Mouse (Mus musculus) megakaryocyte, embryonic 14.5 days (primary cell): Measurements from ENCODE around the gene Fzr1. TPM values are rescaled to one million over a fixed set of nuclear protein-coding genes. Genes with fewer than 3 reads are reported as not detected.

Experiments used
- H3K27me3 ChIP-seq: replicated peaks from 2 replicates; pipeline ENCODE3; 2012; ENCODE audit warnings: inconsistent platforms
- H3K36me3 ChIP-seq: replicated peaks from 2 replicates; pipeline ENCODE3; 2012; ENCODE audit warnings: low read length, inconsistent platforms, mixed read lengths
- H3K4me1 ChIP-seq: 2 replicates; pipeline ENCODE4 v1.6.1; 2012; ENCODE audit warnings: inconsistent platforms
- H3K4me3 ChIP-seq: replicated peaks from 2 replicates; pipeline ENCODE3; 2012; ENCODE audit warnings: moderate library complexity, mild to moderate bottlenecking, inconsistent platforms
- H3K9me3 ChIP-seq: 2 replicates; pipeline ENCODE4 v1.6.1; 2012; ENCODE audit warnings: inconsistent platforms
- FLI1 ChIP-seq: IDR thresholded peaks from 2 replicates; pipeline ENCODE4 v1.6.1; 2012; ENCODE audit warnings: low read length, inconsistent platforms, mixed read lengths
- GATA1 ChIP-seq: IDR thresholded peaks from 3 replicates; pipeline ENCODE4 v1.6.1; 2012; ENCODE audit warnings: mixed read lengths, low read length, inconsistent platforms, borderline replicate concordance
- polyA plus RNA-seq: library from polyadenylated mRNA; stranded (reverse); fragments of >175 nt; gene quantifications from 2 replicates; pipeline ENCODE4 v1.2.3, GENCODE M21; 2012; ENCODE audit warnings: low replicate concordance; ENCODE audit not compliant: insufficient read depth

The Fzr1 gene
- polyA plus RNA-seq, 1 experiment: 72.9 TPM

DNA sequence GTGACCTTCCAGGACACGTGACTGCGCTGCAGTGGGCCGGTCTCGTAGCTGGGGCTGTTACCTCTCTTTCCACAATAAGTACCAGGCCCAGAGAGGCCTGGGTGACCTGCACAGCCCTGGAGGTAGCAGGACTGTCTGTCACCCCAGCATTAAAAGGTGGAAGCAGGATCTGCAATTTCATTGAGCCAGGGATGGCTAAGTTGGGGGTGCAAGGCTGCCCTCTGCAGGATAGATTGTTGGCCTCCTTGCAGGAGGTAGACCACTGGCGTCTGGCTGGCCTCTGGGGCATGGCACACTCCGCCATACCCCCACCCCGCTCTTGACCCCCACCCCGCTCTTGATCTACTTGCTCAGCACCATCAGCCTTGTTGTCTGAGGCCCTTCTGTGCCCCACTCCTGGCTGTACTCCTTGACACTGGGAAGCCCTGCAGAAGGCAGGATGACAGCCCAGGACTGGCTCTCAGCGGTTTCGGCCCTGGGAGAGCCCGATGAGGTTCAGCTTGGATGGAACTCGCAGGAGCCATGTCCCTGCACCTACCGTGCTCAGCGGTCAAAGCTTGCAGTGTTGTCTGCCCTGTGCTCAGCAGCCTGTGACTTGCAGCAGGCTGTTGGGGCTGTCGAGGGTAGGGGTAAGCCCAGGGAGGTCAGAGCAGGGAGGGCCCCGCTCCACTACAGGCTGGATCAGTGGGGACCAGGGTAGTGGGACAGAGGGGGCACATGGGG lies 61.8 kb downstream of the Fzr1 start:
- no peak for TF ChIP-seq FLI1
- TF ChIP-seq GATA1: no peak
- H3K9me3 ChIP-seq: no peaks in the 10 kb centered on the region
- H3K27me3 ChIP-seq: no peaks in the 10 kb centered on the region
- peaks cover 77% of the 10 kb centered on the region for H3K36me3 ChIP-seq
- no peak overlapping the region for H3K4me3 ChIP-seq
- H3K4me1 ChIP-seq: peaks cover 76% of the 10 kb centered on the region

Other genes with a start within 250 kb of the Fzr1 start
- 100.0 and 136 TPM in 2 replicates for gene Zbtb7a, start 243.3 kb downstream of the Fzr1 start, polyA plus RNA-seq
- gene Pias4, start 210.6 kb downstream of the Fzr1 start, polyA plus RNA-seq: 95.2 and 184 TPM in 2 replicates
- 439 and 1,295 TPM in 2 replicates for gene Eef2, start 201.9 kb downstream of the Fzr1 start, polyA plus RNA-seq
- 168 TPM in 2 replicates for gene Dapk3, start 195.5 kb downstream of the Fzr1 start, polyA plus RNA-seq
- not detected in 2 replicates for gene 4930442H23Rik, start 194.7 kb downstream of the Fzr1 start, polyA plus RNA-seq
- gene Nmrk2, start 176.5 kb downstream of the Fzr1 start, polyA plus RNA-seq: not detected in 2 replicates
- not detected in 2 replicates for gene Atcay, start 147.7 kb downstream of the Fzr1 start, polyA plus RNA-seq
- 1.4 TPM in 1 of 2 replicates, not detected in the other for gene Zfr2, start 145.4 kb downstream of the Fzr1 start, polyA plus RNA-seq
- 6.2 and 21.4 TPM in 2 replicates for gene Matk, start 125.6 kb downstream of the Fzr1 start, polyA plus RNA-seq
- 458 and 769 TPM in 2 replicates for gene Mrpl54, start 111.6 kb downstream of the Fzr1 start, polyA plus RNA-seq
- gene Apba3, start 111.6 kb downstream of the Fzr1 start, polyA plus RNA-seq: 93.1 and 154 TPM in 2 replicates
- gene Tjp3, start 86.9 kb downstream of the Fzr1 start, polyA plus RNA-seq: 4.6 and 5.5 TPM in 2 replicates
- gene Pip5k1c, start 85.6 kb downstream of the Fzr1 start, polyA plus RNA-seq: 124 and 136 TPM in 2 replicates
- 76.5 and 78.5 TPM in 2 replicates for gene Cactin, start 57.4 kb downstream of the Fzr1 start, polyA plus RNA-seq
- gene Tbxa2r, start 49.8 kb downstream of the Fzr1 start, polyA plus RNA-seq: 87.5 and 153 TPM in 2 replicates
- gene Gipc3, start 35.2 kb downstream of the Fzr1 start, polyA plus RNA-seq: 2.9 and 11.0 TPM in 2 replicates
- 302 and 601 TPM in 2 replicates for gene Hmg20b, start 28.0 kb downstream of the Fzr1 start, polyA plus RNA-seq
- 20.2 and 44.1 TPM in 2 replicates for gene Mfsd12, start 21.0 kb downstream of the Fzr1 start, polyA plus RNA-seq
- 30.6 and 109 TPM in 2 replicates for gene 4930404N11Rik, start 12.7 kb downstream of the Fzr1 start, polyA plus RNA-seq
- 80.4 and 114 TPM in 2 replicates for gene Dohh, start 5.9 kb upstream of the Fzr1 start, polyA plus RNA-seq
- gene Gm48551, start 6.0 kb upstream of the Fzr1 start, polyA plus RNA-seq: 0.89 TPM in 1 of 2 replicates, not detected in the other
- 8.4 TPM in 1 of 2 replicates, not detected in the other for gene Gm48552, start 10.5 kb upstream of the Fzr1 start, polyA plus RNA-seq
- 4.4 TPM in 1 of 2 replicates, not detected in the other for gene Smim24, start 14.5 kb upstream of the Fzr1 start, polyA plus RNA-seq
- 184 and 257 TPM in 2 replicates for gene Nfic, start 77.1 kb upstream of the Fzr1 start, polyA plus RNA-seq
- gene Celf5, start 104.2 kb upstream of the Fzr1 start, polyA plus RNA-seq: 1.3 and 3.3 TPM in 2 replicates
- gene Ncln, start 117.9 kb upstream of the Fzr1 start, polyA plus RNA-seq: 145 and 508 TPM in 2 replicates
- gene S1pr4, start 121.6 kb upstream of the Fzr1 start, polyA plus RNA-seq: 7.4 and 9.1 TPM in 2 replicates
- 31.7 and 48.4 TPM in 2 replicates for gene Gna15, start 145.7 kb upstream of the Fzr1 start, polyA plus RNA-seq
- gene Gna11, start 166.7 kb upstream of the Fzr1 start, polyA plus RNA-seq: 7.3 and 10.2 TPM in 2 replicates
- gene Aes, start 181.0 kb upstream of the Fzr1 start, polyA plus RNA-seq: 2,412 and 5,687 TPM in 2 replicates
- 18.9 and 34.3 TPM in 2 replicates for gene Tle2, start 196.0 kb upstream of the Fzr1 start, polyA plus RNA-seq
- gene Tle6, start 222.6 kb upstream of the Fzr1 start, polyA plus RNA-seq: 69.5 and 166 TPM in 2 replicates
- not detected in 2 replicates for gene BC025920, start 227.8 kb upstream of the Fzr1 start, polyA plus RNA-seq
- gene Sirt6, start 249.3 kb upstream of the Fzr1 start, polyA plus RNA-seq: 121 and 174 TPM in 2 replicates